Mouse (Mus musculus): ENCODE measurements at regions not wholly inside any gene's neighbourhood (a gene's known extent, or its start where the extent isn't known, plus 50 kb on each side); places are given as distances from the start of the nearest gene placed in this dataset.

DNA sequence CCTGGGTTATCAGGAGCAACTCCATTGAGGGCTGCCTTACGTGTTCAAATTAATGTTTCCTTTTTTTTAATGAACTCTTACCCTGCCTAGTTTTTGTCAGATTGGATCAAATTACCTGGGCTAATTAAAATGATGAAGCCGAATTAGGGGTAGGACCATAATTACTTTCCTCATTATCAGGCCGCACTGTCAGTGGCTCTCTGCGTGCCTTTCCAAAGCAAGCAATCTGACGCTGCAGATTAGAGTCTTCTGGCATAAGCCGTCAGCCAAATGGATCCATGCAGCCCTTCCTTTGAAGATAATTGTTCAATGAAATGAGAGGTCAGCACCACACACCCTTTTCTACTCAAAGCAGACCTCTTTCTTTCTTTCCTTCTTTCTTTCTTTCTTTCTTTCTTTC lies 175.5 kb upstream of the Fat4 start:
- no peak overlapping the region for H3K9ac ChIP-seq (ENCODE audit: insufficient read depth, low read depth, low read length, poor library complexity, severe bottlenecking)
- no peak for TF ChIP-seq CHD2 (IDR thresholded peaks at IDR 0.05; ENCODE audit: low read depth, low read length)
- TF ChIP-seq ZC3H11A (IDR thresholded peaks at IDR 0.05; ENCODE audit: borderline replicate concordance, low read depth, low read length), result no peak
- no peak for TF ChIP-seq MAFK (IDR thresholded peaks at IDR 0.05; ENCODE audit: insufficient read depth, low read depth, low read length)
- TF ChIP-seq ZNF384 (IDR thresholded peaks at IDR 0.05; ENCODE audit: low read depth, low read length), result no peak
- no peak for TF ChIP-seq HCFC1 (IDR thresholded peaks at IDR 0.05; ENCODE audit: borderline replicate concordance, insufficient read depth, low read length)
- no peak for DNase-seq (ENCODE audit: low read depth, low spot score)

DNA sequence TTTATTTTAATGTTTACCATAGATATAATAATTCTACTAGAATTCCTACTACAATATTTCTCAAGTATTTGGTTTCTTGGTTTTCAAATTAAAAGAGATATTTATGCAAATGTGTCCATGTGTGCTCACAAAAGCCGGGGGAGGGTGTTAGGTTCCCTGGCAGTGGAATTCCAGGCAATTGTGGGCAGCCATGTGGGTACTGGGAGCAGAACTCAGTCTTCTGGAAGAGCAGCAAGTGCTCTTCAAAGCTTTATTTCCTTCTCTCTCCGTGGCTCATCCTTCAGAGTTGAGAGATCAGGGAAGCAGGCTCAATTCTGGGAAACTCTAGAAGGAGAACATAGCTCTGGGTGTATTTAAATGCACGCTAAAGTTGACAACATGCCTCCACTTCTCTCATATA lies 178.8 kb upstream of the Fat4 start:
- Histone ChIP-seq H3K4me1 (ENCODE audit: control insufficient read depth in 2 of 2, insufficient read depth in 2 of 2, low read length in 2 of 2, poor library complexity in 1 of 2) (0 out of 4 replicates have a peak, but pooled peaks cover 0 to 2% of the 10 kb centered on the region in 2 experiments), H3K36me3 (ENCODE audit: control insufficient read depth, insufficient read depth, low read length, poor library complexity, severe bottlenecking) (no peaks in the 10 kb centered on the region), H3K27ac (ENCODE audit: insufficient read depth, low read depth, low read length, poor library complexity, severe bottlenecking) (no peak overlapping the region), H3K9ac (ENCODE audit: insufficient read depth, low read depth, low read length, poor library complexity, severe bottlenecking) (no peak overlapping the region), H3K9me3 (ENCODE audit: control insufficient read depth, insufficient read depth, low read depth, low read length) (no peaks in the 10 kb centered on the region), H3K4me3 (ENCODE audit: insufficient read depth in 1 of 2, low read depth in 1 of 2, low read length in 2 of 2, poor library complexity in 1 of 2, severe bottlenecking in 1 of 2) (no peak overlapping the region)
- no peak for TF ChIP-seq MAFK (IDR thresholded peaks at IDR 0.05; ENCODE audit: insufficient read depth, low read depth, low read length)
- no peak for TF ChIP-seq CHD2 (IDR thresholded peaks at IDR 0.05; ENCODE audit: low read depth, low read length)
- TF ChIP-seq HCFC1 (IDR thresholded peaks at IDR 0.05; ENCODE audit: borderline replicate concordance, insufficient read depth, low read length), result no peak
- TF ChIP-seq ZC3H11A (IDR thresholded peaks at IDR 0.05; ENCODE audit: borderline replicate concordance, low read depth, low read length), result no peak
- no peak for TF ChIP-seq ZNF384 (IDR thresholded peaks at IDR 0.05; ENCODE audit: low read depth, low read length)
- in situ Hi-C loops (cut with MboI; ENCODE audit: low sequenced_read_pairs in 2 of 2, unreplicated experiment in 2 of 2), result no loop called here
- DNase-seq (ENCODE audit: low read depth, low spot score), result no peak

More for the DNA sequence above, 175.5 kb upstream of the Fat4 start:
- in situ Hi-C loops (cut with MboI; ENCODE audit: low sequenced_read_pairs in 2 of 2, unreplicated experiment in 2 of 2), result no loop called here
- Histone ChIP-seq H3K27ac (ENCODE audit: insufficient read depth, low read depth, low read length, poor library complexity, severe bottlenecking) (no peak overlapping the region), H3K9me3 (ENCODE audit: control insufficient read depth, insufficient read depth, low read depth, low read length) (no peaks in the 10 kb centered on the region), H3K4me3 (ENCODE audit: insufficient read depth in 1 of 2, low read depth in 1 of 2, low read length in 2 of 2, poor library complexity in 1 of 2, severe bottlenecking in 1 of 2) (no peak overlapping the region), H3K4me1 (ENCODE audit: control insufficient read depth in 2 of 2, insufficient read depth in 2 of 2, low read length in 2 of 2, poor library complexity in 1 of 2) (0 out of 4 replicates have a peak, but pooled peaks cover 0 to 2% of the 10 kb centered on the region in 2 experiments), H3K36me3 (ENCODE audit: control insufficient read depth, insufficient read depth, low read length, poor library complexity, severe bottlenecking) (no peaks in the 10 kb centered on the region)

DNA sequence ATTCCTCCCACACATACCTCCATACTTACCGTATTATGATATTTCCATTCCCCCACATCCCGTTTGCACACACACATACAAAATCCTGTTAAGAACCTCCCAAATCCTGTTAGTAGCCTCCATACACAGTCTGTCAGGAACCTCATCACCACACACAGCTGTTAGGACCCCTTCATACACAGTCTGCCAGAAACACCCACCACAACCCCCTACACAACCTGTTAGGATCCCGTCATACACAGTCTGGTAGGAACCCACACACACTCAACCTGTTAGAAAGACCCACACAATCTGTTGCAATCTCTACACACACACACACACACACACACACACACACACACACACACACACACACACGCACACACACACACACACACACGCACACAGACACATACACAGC lies 187.5 kb upstream of the Fat4 start:
- no peak overlapping the region for H3K27ac ChIP-seq (ENCODE audit: insufficient read depth, low read depth, low read length, poor library complexity, severe bottlenecking)
- DNase-seq (ENCODE audit: low read depth, low spot score), result no peak
- no peak overlapping the region for H3K9ac ChIP-seq (ENCODE audit: insufficient read depth, low read depth, low read length, poor library complexity, severe bottlenecking)
- TF ChIP-seq ZC3H11A (IDR thresholded peaks at IDR 0.05; ENCODE audit: borderline replicate concordance, low read depth, low read length), result no peak
- no peak for TF ChIP-seq ZNF384 (IDR thresholded peaks at IDR 0.05; ENCODE audit: low read depth, low read length)
- TF ChIP-seq CHD2 (IDR thresholded peaks at IDR 0.05; ENCODE audit: low read depth, low read length), result no peak
- no peak for TF ChIP-seq HCFC1 (IDR thresholded peaks at IDR 0.05; ENCODE audit: borderline replicate concordance, insufficient read depth, low read length)
- no peak for TF ChIP-seq MAFK (IDR thresholded peaks at IDR 0.05; ENCODE audit: insufficient read depth, low read depth, low read length)
- H3K9me3 ChIP-seq (ENCODE audit: control insufficient read depth, insufficient read depth, low read depth, low read length), result no peaks in the 10 kb centered on the region
- in situ Hi-C loops (cut with MboI; ENCODE audit: low sequenced_read_pairs in 2 of 2, unreplicated experiment in 2 of 2), result no loop called here
- no peaks in the 10 kb centered on the region for H3K4me1 ChIP-seq (ENCODE audit: control insufficient read depth in 2 of 2, insufficient read depth in 2 of 2, low read length in 2 of 2, poor library complexity in 1 of 2)
- no peak overlapping the region for H3K4me3 ChIP-seq (ENCODE audit: insufficient read depth in 1 of 2, low read depth in 1 of 2, low read length in 2 of 2, poor library complexity in 1 of 2, severe bottlenecking in 1 of 2)
- no peaks in the 10 kb centered on the region for H3K36me3 ChIP-seq (ENCODE audit: control insufficient read depth, insufficient read depth, low read length, poor library complexity, severe bottlenecking)

DNA sequence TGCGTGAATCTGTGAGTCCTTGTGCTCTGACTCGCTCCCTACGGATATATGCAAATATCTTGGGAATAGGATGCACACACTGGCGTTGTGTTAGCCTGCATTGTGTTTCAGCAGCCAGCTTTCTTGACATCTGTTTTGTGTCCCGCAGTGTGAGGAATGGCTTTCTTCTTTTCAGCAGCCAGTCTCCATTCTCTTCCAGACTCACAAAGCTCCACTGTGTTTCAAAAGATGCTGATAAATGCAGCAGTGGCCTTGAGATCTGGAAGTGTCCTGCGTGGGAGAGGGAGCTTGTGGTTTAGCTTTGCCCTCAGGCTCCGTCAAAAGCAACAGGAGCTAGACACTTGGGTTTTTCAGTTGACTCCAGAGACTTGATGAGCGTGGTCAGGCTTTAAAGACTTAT lies 188.9 kb upstream of the Fat4 start:
- Histone ChIP-seq H3K4me1 (ENCODE audit: control insufficient read depth in 2 of 2, insufficient read depth in 2 of 2, low read length in 2 of 2, poor library complexity in 1 of 2) (no peaks in the 10 kb centered on the region), H3K36me3 (ENCODE audit: control insufficient read depth, insufficient read depth, low read length, poor library complexity, severe bottlenecking) (no peaks in the 10 kb centered on the region), H3K9me3 (ENCODE audit: control insufficient read depth, insufficient read depth, low read depth, low read length) (no peaks in the 10 kb centered on the region), H3K9ac (ENCODE audit: insufficient read depth, low read depth, low read length, poor library complexity, severe bottlenecking) (no peak overlapping the region), H3K27ac (ENCODE audit: insufficient read depth, low read depth, low read length, poor library complexity, severe bottlenecking) (no peak overlapping the region), H3K4me3 (ENCODE audit: insufficient read depth in 1 of 2, low read depth in 1 of 2, low read length in 2 of 2, poor library complexity in 1 of 2, severe bottlenecking in 1 of 2) (no peak overlapping the region)
- no peak for DNase-seq (ENCODE audit: low read depth, low spot score)
- in situ Hi-C loops (cut with MboI; ENCODE audit: low sequenced_read_pairs in 2 of 2, unreplicated experiment in 2 of 2), result no loop called here
- no peak for TF ChIP-seq MAFK (IDR thresholded peaks at IDR 0.05; ENCODE audit: insufficient read depth, low read depth, low read length)
- TF ChIP-seq ZNF384 (IDR thresholded peaks at IDR 0.05; ENCODE audit: low read depth, low read length), result no peak
- TF ChIP-seq CHD2 (IDR thresholded peaks at IDR 0.05; ENCODE audit: low read depth, low read length), result no peak
- no peak for TF ChIP-seq HCFC1 (IDR thresholded peaks at IDR 0.05; ENCODE audit: borderline replicate concordance, insufficient read depth, low read length)
- no peak for TF ChIP-seq ZC3H11A (IDR thresholded peaks at IDR 0.05; ENCODE audit: borderline replicate concordance, low read depth, low read length)

DNA sequence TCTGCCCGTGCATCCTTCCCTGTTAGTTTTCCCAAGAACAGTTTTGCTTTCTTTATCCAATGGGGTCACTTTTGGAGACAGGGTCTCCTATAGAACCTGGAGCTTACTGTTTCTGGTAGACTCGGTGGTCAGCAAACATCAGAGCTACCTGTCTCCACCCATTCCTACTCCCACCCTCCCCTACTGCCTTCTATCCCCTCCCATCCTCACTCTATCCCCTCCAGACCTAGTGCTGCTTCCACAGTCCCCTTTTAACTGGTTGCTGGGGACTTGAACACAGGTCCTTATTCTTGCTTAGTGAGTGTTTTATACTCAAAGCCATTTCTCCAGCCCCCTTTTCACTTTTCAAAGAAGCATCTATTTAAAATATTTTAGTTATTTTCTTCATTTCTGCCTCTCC lies 189.4 kb upstream of the Fat4 start:
- Histone ChIP-seq H3K9ac (ENCODE audit: insufficient read depth, low read depth, low read length, poor library complexity, severe bottlenecking) (no peak overlapping the region), H3K4me3 (ENCODE audit: insufficient read depth in 1 of 2, low read depth in 1 of 2, low read length in 2 of 2, poor library complexity in 1 of 2, severe bottlenecking in 1 of 2) (no peak overlapping the region), H3K9me3 (ENCODE audit: control insufficient read depth, insufficient read depth, low read depth, low read length) (no peaks in the 10 kb centered on the region), H3K4me1 (ENCODE audit: control insufficient read depth in 2 of 2, insufficient read depth in 2 of 2, low read length in 2 of 2, poor library complexity in 1 of 2) (no peaks in the 10 kb centered on the region), H3K27ac (ENCODE audit: insufficient read depth, low read depth, low read length, poor library complexity, severe bottlenecking) (no peak overlapping the region), H3K36me3 (ENCODE audit: control insufficient read depth, insufficient read depth, low read length, poor library complexity, severe bottlenecking) (no peaks in the 10 kb centered on the region)
- in situ Hi-C loops (cut with MboI; ENCODE audit: low sequenced_read_pairs in 2 of 2, unreplicated experiment in 2 of 2), result no loop called here
- TF ChIP-seq ZNF384 (IDR thresholded peaks at IDR 0.05; ENCODE audit: low read depth, low read length) (no peak), CHD2 (IDR thresholded peaks at IDR 0.05; ENCODE audit: low read depth, low read length) (no peak), MAFK (IDR thresholded peaks at IDR 0.05; ENCODE audit: insufficient read depth, low read depth, low read length) (no peak), ZC3H11A (IDR thresholded peaks at IDR 0.05; ENCODE audit: borderline replicate concordance, low read depth, low read length) (no peak), HCFC1 (IDR thresholded peaks at IDR 0.05; ENCODE audit: borderline replicate concordance, insufficient read depth, low read length) (no peak)
- no peak for DNase-seq (ENCODE audit: low read depth, low spot score)
